Mouse (Mus musculus): Measurements from ENCODE around the gene Bach1. TPM values are rescaled to one million over a fixed set of nuclear protein-coding genes. Genes with fewer than 3 reads are reported as not detected.

Gene Bach1
- polyA plus RNA-seq, 1 experiment from 2014 or later = 19.4 TPM

DNA sequence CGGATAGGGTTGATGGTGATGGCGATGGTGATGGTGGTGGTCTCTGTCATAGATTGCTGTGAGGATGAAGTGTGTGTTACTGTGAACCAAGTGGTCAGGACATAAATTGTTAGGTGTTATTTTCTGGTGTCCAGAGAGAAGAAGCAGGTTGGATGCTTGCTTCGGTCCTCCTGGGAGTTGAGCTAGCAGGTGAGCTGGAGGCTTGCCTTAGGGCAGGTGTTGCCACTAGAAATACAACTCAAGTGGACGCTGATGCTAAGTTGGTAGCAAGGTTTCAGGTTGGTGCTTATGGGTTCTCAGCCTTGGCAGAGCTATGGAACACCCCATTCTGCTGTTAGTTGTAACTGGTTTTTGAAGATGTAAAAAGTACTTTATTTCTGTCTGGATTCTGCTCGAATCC lies 4.1 kb downstream of the Bach1 start:
- Histone ChIP-seq H3K9me3 (no peaks in the 10 kb centered on the region), H3K4me2 (no peak overlapping the region), H3K36me3 (replicated peaks) (no peaks in the 10 kb centered on the region), H3K4me3 (replicated peaks) (no peak overlapping the region), H3K27me3 (0 out of 2 replicates have a peak, but pooled peaks cover 4% of the 10 kb centered on the region), H3K4me1 (peaks cover 65% of the 10 kb centered on the region), H3K27ac (no peak overlapping the region), H3K9ac (no peak overlapping the region)
- ATAC-seq (ENCODE audit: low FRiP score) = no peak
- WGBS = 94% methylated on average over 5 of the region's 5 CpGs

DNA sequence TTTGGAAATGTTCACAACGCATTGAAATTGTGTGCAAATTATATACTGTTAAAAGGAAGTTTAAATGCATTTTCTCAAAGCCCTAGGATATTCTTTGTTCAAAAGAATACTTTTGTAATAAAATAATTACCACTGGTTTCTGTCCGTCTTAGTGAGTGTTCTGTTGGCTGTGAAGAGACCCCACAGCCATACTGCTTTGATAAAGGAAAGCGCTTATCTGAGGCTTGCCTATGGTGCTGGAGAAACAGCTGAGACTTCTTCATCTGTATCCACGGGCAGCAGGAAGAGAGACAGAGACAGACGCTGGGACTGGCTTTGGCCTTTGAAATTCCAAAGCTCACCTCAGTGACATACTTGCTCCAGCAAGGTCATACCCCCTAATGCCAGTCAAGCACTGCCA lies 5.5 kb downstream of the Bach1 start:
- H3K4me1 ChIP-seq = peaks cover 71% of the 10 kb centered on the region
- H3K36me3 ChIP-seq (replicated peaks) = no peaks in the 10 kb centered on the region
- H3K4me2 ChIP-seq = no peak overlapping the region
- ATAC-seq (ENCODE audit: low FRiP score) = no peak
- H3K27me3 ChIP-seq = no peaks in the 10 kb centered on the region
- H3K9ac ChIP-seq = no peak overlapping the region
- no peak overlapping the region for H3K27ac ChIP-seq
- H3K4me3 ChIP-seq (replicated peaks) = no peak overlapping the region
- H3K9me3 ChIP-seq = no peaks in the 10 kb centered on the region
- WGBS = 67% methylated on average over 5 of the region's 5 CpGs

DNA sequence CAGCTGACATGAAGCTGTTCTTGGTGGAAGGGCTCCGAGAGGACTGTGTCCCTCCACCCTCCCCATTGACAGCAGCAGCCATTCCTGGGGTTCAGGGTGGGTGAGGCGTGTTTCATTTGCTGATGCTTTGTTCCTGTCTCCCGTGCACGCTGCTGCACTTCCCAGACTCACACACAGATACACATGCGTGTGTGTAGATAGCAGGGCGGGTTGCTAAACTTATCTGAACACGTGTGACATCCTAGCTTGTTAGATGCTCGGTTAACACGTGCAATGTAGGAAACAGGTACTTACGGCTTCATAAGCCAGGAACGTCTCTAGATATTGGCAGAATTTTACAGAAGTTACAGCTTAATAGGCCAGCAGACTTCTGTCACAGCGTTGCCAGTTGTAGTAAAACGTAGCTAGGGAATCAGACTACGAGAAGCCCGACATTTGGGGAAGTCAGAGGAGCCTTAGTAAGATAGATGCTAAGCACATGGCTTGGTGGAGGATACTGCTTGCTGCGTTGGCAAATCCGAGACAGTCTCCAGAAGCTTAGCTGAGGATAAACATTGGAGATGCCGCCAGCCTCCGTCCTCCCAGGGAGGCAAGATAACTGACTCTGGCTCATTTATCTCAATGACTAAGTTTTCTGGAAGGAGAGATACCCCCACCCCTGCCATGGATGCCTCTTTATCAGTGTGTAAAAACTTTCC lies 7.3 kb downstream of the Bach1 start:
- Histone ChIP-seq H3K4me2 (no peak overlapping the region), H3K9ac (no peak overlapping the region), H3K27ac (no peak overlapping the region), H3K9me3 (no peaks in the 10 kb centered on the region), H3K27me3 (no peaks in the 10 kb centered on the region), H3K4me1 (peaks cover 62% of the 10 kb centered on the region), H3K4me3 (replicated peaks) (no peak overlapping the region), H3K36me3 (replicated peaks) (no peaks in the 10 kb centered on the region)
- ATAC-seq (ENCODE audit: low FRiP score) = no peak
- WGBS = 68% methylated on average over 19 of the region's 19 CpGs

DNA sequence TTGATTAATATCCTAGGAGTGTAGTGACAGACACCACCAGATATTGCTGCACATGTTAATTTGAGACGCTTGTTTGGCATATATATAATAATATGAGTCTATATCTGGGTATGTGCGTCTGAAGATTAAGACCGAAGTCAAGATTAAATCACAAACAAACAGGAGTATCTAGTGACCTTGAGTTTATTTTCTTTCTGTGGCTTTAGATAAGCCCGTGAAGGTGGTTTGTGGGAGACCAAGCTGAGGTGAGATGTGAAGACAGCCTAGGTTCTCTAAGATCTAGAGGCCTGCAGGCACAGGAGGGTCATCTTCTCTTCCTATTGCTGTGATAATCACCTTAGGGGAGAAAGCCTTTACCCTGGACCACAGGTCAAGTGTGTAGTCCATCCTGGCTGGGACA lies 8.6 kb downstream of the Bach1 start:
- H3K9me3 ChIP-seq = no peaks in the 10 kb centered on the region
- H3K4me1 ChIP-seq = peaks cover 57% of the 10 kb centered on the region
- H3K4me2 ChIP-seq = no peak overlapping the region
- WGBS = 88% methylated on average over 4 of the region's 4 CpGs
- H3K9ac ChIP-seq = no peak overlapping the region
- no peak for ATAC-seq (ENCODE audit: low FRiP score)
- H3K36me3 ChIP-seq (replicated peaks) = no peaks in the 10 kb centered on the region
- no peak overlapping the region for H3K27ac ChIP-seq
- no peaks in the 10 kb centered on the region for H3K27me3 ChIP-seq
- no peak overlapping the region for H3K4me3 ChIP-seq (replicated peaks)

GRCm38 (mm10) chr16:87708570-87708969 lies 9.8 kb downstream of the Bach1 start:
- H3K36me3 ChIP-seq (replicated peaks) = no peaks in the 10 kb centered on the region
- no peaks in the 10 kb centered on the region for H3K27me3 ChIP-seq
- WGBS = 79% methylated on average over 5 of the region's 5 CpGs
- no peak overlapping the region for H3K4me2 ChIP-seq
- no peak for ATAC-seq (ENCODE audit: low FRiP score)
- peaks cover 47% of the 10 kb centered on the region for H3K4me1 ChIP-seq
- H3K9ac ChIP-seq = no peak overlapping the region
- H3K9me3 ChIP-seq = no peaks in the 10 kb centered on the region
- no peak overlapping the region for H3K4me3 ChIP-seq (replicated peaks)
- H3K27ac ChIP-seq = no peak overlapping the region

- Histone ChIP-seq H3K4me3 (replicated peaks) (no peak overlapping the region), H3K9ac (no peak overlapping the region), H3K27me3 (no peaks in the 10 kb centered on the region), H3K4me1 (peaks cover 42% of the 10 kb centered on the region), H3K4me2 (no peak overlapping the region), H3K27ac (no peak overlapping the region), H3K36me3 (replicated peaks) (no peaks in the 10 kb centered on the region), H3K9me3 (no peaks in the 10 kb centered on the region)
- no peak for ATAC-seq (ENCODE audit: low FRiP score)
- 73% methylated on average over 5 of the region's 5 CpGs for WGBS
These were observed 10.4 kb downstream of the Bach1 start for GRCm38 (mm10) chr16:87709144-87709543.

- no peak overlapping the region for H3K4me3 ChIP-seq (replicated peaks)
- no peak overlapping the region for H3K9ac ChIP-seq
- WGBS = 96% methylated on average over 9 of the region's 9 CpGs
- ATAC-seq (ENCODE audit: low FRiP score) = no peak
- no peaks in the 10 kb centered on the region for H3K36me3 ChIP-seq (replicated peaks)
- H3K27me3 ChIP-seq = no peaks in the 10 kb centered on the region
- H3K27ac ChIP-seq = no peak overlapping the region
- no peak overlapping the region for H3K4me2 ChIP-seq
- H3K4me1 ChIP-seq = peaks cover 36% of the 10 kb centered on the region
- H3K9me3 ChIP-seq = no peaks in the 10 kb centered on the region
These were observed 11.2 kb downstream of the Bach1 start for GRCm38 (mm10) chr16:87709971-87710370.

DNA sequence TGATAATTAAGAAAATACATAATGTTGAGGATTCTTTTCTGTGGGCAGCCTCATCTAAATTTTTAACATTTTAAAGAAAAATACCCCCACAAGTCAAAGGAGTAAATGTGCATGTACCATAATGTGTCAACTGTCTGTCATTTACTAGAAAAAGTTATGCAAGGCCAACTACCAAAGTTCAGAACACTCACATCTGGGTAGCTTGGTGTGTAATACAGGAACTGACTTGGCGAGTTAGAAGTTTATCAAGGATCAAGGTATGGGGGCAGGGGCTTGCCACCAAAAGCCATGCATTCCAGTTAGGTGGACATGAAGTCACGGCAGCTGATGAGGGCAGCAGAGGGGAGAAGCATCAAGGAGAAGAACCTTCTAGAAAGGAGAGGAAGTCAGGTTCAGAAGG lies 13.2 kb downstream of the Bach1 start:
- Histone ChIP-seq H3K4me3 (replicated peaks) (no peak overlapping the region), H3K27ac (no peak overlapping the region), H3K4me2 (no peak overlapping the region), H3K9ac (no peak overlapping the region), H3K4me1 (peaks cover 20% of the 10 kb centered on the region), H3K9me3 (no peaks in the 10 kb centered on the region), H3K36me3 (replicated peaks) (peaks cover 12% of the 10 kb centered on the region), H3K27me3 (no peaks in the 10 kb centered on the region)
- 97% methylated on average over 2 of the region's 2 CpGs for WGBS
- ATAC-seq (ENCODE audit: low FRiP score) = no peak

GRCm38 (mm10) chr16:87712986-87713693 lies 14.4 kb downstream of the Bach1 start:
- Histone ChIP-seq H3K9me3 (no peaks in the 10 kb centered on the region), H3K27me3 (no peaks in the 10 kb centered on the region), H3K4me2 (no peak overlapping the region), H3K4me3 (replicated peaks) (no peak overlapping the region), H3K36me3 (replicated peaks) (peaks cover 12% of the 10 kb centered on the region), H3K27ac (no peak overlapping the region), H3K9ac (no peak overlapping the region), H3K4me1 (peaks cover 9% of the 10 kb centered on the region)
- ATAC-seq (ENCODE audit: low FRiP score) = peak; percentile 44; the same call in 1 of the 2 replicates
- WGBS = 88% methylated on average over 18 of the region's 18 CpGs

DNA sequence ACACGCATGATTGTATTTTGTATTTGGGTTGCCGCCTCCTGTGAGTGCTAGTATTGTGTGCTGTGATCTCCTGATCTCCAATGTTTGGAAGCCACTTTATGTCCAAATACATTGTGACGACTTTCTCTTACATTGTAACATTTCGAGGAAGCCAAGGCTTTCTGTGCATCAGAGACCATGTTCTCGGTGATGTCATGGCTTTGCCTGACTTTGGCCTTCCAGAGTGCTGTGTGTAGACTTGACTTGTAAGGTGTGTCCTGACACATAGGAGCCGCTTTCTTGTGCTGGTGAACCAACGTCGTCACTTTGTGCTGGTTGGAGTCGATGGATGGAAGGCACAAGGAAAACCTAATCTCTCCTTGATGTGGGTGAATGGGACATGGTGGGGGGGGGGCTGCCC lies 15.8 kb downstream of the Bach1 start:
- Histone ChIP-seq H3K27me3 (no peaks in the 10 kb centered on the region), H3K4me3 (replicated peaks) (no peak overlapping the region), H3K4me1 (no peaks in the 10 kb centered on the region), H3K9me3 (no peaks in the 10 kb centered on the region), H3K27ac (no peak overlapping the region), H3K36me3 (replicated peaks) (peaks cover 18% of the 10 kb centered on the region), H3K4me2 (no peak overlapping the region), H3K9ac (no peak overlapping the region)
- ATAC-seq (ENCODE audit: low FRiP score) = no peak
- WGBS = 95% methylated on average over 9 of the region's 9 CpGs

- no peak overlapping the region for H3K4me2 ChIP-seq
- WGBS = 91% methylated on average over 16 of the region's 16 CpGs
- no peaks in the 10 kb centered on the region for H3K27me3 ChIP-seq
- ATAC-seq (ENCODE audit: low FRiP score) = no peak
- H3K9ac ChIP-seq = no peak overlapping the region
- no peak overlapping the region for H3K4me3 ChIP-seq (replicated peaks)
- H3K36me3 ChIP-seq (replicated peaks) = peaks cover 25% of the 10 kb centered on the region
- H3K9me3 ChIP-seq = no peaks in the 10 kb centered on the region
- no peak overlapping the region for H3K27ac ChIP-seq
- no peaks in the 10 kb centered on the region for H3K4me1 ChIP-seq
These were observed 16.5 kb downstream of the Bach1 start for GRCm38 (mm10) chr16:87715221-87715620.

- Histone ChIP-seq H3K4me2 (no peak overlapping the region), H3K9ac (no peak overlapping the region), H3K36me3 (replicated peaks) (peaks cover 30% of the 10 kb centered on the region), H3K27ac (no peak overlapping the region), H3K4me1 (no peaks in the 10 kb centered on the region), H3K9me3 (no peaks in the 10 kb centered on the region), H3K4me3 (replicated peaks) (no peak overlapping the region), H3K27me3 (no peaks in the 10 kb centered on the region)
- WGBS = 88% methylated on average over 11 of the region's 11 CpGs
- ATAC-seq (ENCODE audit: low FRiP score) = no peak
These were observed 17.5 kb downstream of the Bach1 start for GRCm38 (mm10) chr16:87716269-87716668.
